Mouse (Mus musculus) stomach, embryonic 14.5 days (tissue): ENCODE results near the gene Vopp1. TPM values are rescaled to one million over a fixed set of nuclear protein-coding genes. Genes with fewer than 3 reads are reported as not detected.
"Not testable (repeated sequence)": the region's sequence is repeated elsewhere in the genome, so short reads cannot be mapped to it uniquely, and the experiment has no call there.

ENCODE experiments used
- ATAC-seq: fragments of 200-750 bp; cut with Nextera tagmentation; 2 replicates; pipeline ENCODE4 v1.8.0; 2017; ENCODE audit warnings: low read depth, moderate TSS enrichment; ENCODE audit not compliant: insufficient number of reproducible peaks, insufficient read depth, low FRiP score
- H3K27ac ChIP-seq: fragments of 300-500 bp; sonication (generic); 2 replicates; pipeline ENCODE4 v1.5.1; 2014; ENCODE audit warnings: mild to moderate bottlenecking, low read length, moderate library complexity, mixed read lengths
- H3K27me3 ChIP-seq: fragments of 300-500 bp; sonication (generic); 2 replicates; pipeline ENCODE4 v1.6.1; 2014; ENCODE audit warnings: low read length, control low read depth, mixed read lengths; ENCODE audit not compliant: control insufficient read depth, insufficient read depth
- H3K36me3 ChIP-seq: fragments of 300-500 bp; sonication (generic); 2 replicates; pipeline ENCODE4 v1.6.1; 2014; ENCODE audit warnings: mild to moderate bottlenecking, control low read depth, low read length, moderate library complexity, mixed read lengths; ENCODE audit not compliant: control insufficient read depth, insufficient read depth
- H3K4me1 ChIP-seq: fragments of 300-500 bp; sonication (generic); 2 replicates; pipeline ENCODE4 v1.6.1; 2014; ENCODE audit warnings: low read length, control low read depth, mixed read lengths; ENCODE audit not compliant: control insufficient read depth, insufficient read depth
- H3K4me2 ChIP-seq: fragments of 300-500 bp; sonication (generic); replicated peaks from 2 replicates; pipeline ENCODE4 v1.6.1; 2014; ENCODE audit warnings: low read depth, low read length, control low read depth
- H3K4me3 ChIP-seq: fragments of 300-500 bp; sonication (generic); 2 replicates; pipeline ENCODE4 v1.5.1; 2014; ENCODE audit warnings: low read depth, low read length, control low read depth
- H3K9ac ChIP-seq: fragments of 300-500 bp; sonication (generic); replicated peaks from 2 replicates; pipeline ENCODE4 v1.6.1; 2014; ENCODE audit warnings: low read depth, mild to moderate bottlenecking, control low read depth, low read length, moderate library complexity, mixed read lengths
- H3K9me3 ChIP-seq: fragments of 300-500 bp; sonication (generic); 2 replicates; pipeline ENCODE4 v1.6.1; 2016; ENCODE audit warnings: low read depth, low read length, control low read depth; ENCODE audit not compliant: control insufficient read depth
- WGBS: fragments of 180-500 bp; shearing (Covaris S2); extraction: QIAGEN DNeasy Blood & Tissue Kit; methylation state at CpG from one replicate; pipeline ENCODE4 v1.1.7; 2014; 5-methylcytosine and 5-hydroxymethylcytosine counted together
- polyA plus RNA-seq: library from polyadenylated mRNA; unstranded; fragments of >200 nt; fragmentation: Nextera tagmentation; extraction: Ambion mirVana; gene quantifications from 2 replicates; pipeline ENCODE4 v1.2.1, GENCODE M21; 2014

Gene Vopp1
- 24.4 and 26.7 TPM in 2 replicates for polyA plus RNA-seq

DNA sequence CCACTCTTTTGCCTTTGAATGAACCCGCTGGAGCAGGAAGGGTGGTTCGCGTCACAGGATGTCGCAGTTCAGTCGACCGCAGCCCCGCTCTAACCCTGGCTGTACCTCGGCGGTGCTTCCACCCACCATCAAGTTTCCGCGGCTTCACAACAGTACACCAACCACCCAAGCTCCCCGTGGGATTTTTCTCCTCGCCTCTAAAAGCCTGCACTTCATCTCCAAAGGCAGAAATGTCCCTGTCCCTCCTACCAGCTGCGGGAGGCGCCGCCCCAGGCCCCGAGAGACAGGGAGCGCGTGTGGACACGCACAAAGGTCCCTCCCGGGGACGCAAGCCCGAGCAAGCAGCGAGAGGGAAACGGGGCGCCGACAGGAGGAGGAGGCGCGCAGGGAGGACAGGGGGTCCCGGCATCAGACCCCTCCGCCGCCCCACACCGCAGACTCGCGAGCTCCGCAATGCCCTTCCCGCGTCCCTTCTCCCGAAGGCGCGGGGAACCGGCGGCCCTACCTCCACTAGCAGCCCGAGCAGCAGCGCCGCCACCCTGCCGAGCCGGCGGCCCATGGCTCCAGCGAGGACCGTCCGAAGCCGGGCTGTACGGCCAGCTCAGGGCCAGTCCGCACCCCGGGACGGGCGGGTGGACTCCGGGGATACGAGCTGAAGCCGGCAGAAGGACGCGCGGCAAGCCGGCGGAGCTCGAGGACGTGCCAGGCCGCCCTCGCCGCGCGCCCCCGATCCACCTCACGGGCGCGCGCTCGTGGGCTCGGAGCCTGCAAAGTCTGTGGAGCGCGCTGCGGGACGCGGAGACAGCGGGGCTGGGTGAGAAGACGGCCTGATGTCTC, at the start of gene Vopp1:
Vopp1 (minus strand) TSS at position 738 of the 837 bp plus-strand sequence.
- Histone ChIP-seq H3K4me2 (peak within 1 kb of the TSS; percentile 73), H3K36me3 (no peaks in the 10 kb centered on the region), H3K27me3 (no peaks in the 10 kb centered on the region), H3K4me1 (peaks cover 3% of the 10 kb centered on the region; the same call in 1 of the 2 replicates), H3K9ac (peak within 1 kb of the TSS; percentile 92), H3K27ac (peak within 1 kb of the TSS; percentile 96), H3K9me3 (no peaks in the 10 kb centered on the region), H3K4me3 (peak within 1 kb of the TSS; percentile 89)
- peak; percentile 85 for ATAC-seq
- under 1% methylated on average over 83 of the region's 87 CpGs for WGBS

GRCm38 (mm10) chr6:57859043-57860042, 34.4 kb upstream of the Vopp1 start:
- Histone ChIP-seq H3K4me3 (no peak overlapping the region), H3K9ac (no peak overlapping the region), H3K4me1 (no peaks in the 10 kb centered on the region), H3K9me3 (no peaks in the 10 kb centered on the region), H3K36me3 (no peaks in the 10 kb centered on the region), H3K4me2 (no peak overlapping the region; the same call in 1 of the 2 replicates), H3K27ac (no peak overlapping the region), H3K27me3 (no peaks in the 10 kb centered on the region)
- 46% methylated on average over 6 of the region's 6 CpGs for WGBS
- peak; percentile 79; the same call in 1 of the 2 replicates for ATAC-seq

DNA sequence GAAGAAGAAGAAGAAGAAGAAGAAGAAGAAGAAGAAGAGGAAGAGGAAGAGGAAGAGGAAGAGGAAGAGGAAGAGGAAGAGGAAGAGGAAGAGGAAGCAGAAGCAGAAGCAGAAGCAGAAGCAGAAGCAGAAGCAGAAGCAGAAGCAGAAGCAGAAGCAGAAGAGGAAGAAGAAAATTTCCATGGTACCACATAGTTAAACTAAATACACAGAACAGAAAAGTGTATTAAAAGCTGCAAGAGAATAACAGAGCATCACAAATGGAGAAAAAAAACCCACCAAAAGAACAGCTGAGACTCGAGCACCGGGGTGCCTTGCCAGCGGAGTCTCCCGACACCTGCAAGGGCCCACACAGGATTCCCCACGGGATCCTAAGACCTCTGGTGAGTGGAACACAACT, 26.2 kb upstream of the Vopp1 start:
- ATAC-seq, result not testable (repeated sequence)
- WGBS, result 89% methylated on average over 5 of the region's 5 CpGs

DNA sequence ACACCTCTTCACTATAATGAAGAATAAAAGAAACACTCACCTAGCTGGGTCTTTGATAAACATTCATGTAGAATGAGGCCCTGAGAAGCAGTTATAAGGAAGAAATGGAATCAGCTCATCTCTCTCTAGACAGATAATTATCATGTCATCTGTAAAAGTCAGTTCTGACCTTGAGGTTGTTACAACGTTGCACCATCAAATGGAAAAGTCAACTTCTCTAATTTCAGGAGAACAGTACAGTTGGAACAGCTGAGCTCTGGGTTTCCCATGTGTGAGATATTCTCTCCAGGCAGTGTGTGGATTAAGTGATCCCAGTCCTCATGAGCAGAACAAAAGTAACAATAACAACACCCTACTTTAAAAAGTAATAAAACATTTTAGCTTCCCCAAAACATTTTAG, 25.3 kb upstream of the Vopp1 start, which contains the start of gene Vmn1r21:
Vmn1r21 (minus strand) TSS at position 58 of the 400 bp plus-strand sequence.
- Histone ChIP-seq H3K4me3 (no peak within 1 kb of the TSS), H3K4me1 (no peaks in the 10 kb centered on the region), H3K36me3 (no peaks in the 10 kb centered on the region), H3K9ac (no peak within 1 kb of the TSS), H3K4me2 (no peak within 1 kb of the TSS), H3K9me3 (no peaks in the 10 kb centered on the region), H3K27me3 (no peaks in the 10 kb centered on the region), H3K27ac (no peak within 1 kb of the TSS)
- WGBS, result 52% methylated on average over 1 of the region's 1 CpGs
- no peak for ATAC-seq

More for the DNA sequence above, 26.2 kb upstream of the Vopp1 start:
- not testable (repeated sequence) for H3K27ac ChIP-seq, H3K36me3 ChIP-seq, H3K9me3 ChIP-seq, H3K4me2 ChIP-seq, H3K4me3 ChIP-seq, H3K27me3 ChIP-seq, H3K9ac ChIP-seq, H3K4me1 ChIP-seq

DNA sequence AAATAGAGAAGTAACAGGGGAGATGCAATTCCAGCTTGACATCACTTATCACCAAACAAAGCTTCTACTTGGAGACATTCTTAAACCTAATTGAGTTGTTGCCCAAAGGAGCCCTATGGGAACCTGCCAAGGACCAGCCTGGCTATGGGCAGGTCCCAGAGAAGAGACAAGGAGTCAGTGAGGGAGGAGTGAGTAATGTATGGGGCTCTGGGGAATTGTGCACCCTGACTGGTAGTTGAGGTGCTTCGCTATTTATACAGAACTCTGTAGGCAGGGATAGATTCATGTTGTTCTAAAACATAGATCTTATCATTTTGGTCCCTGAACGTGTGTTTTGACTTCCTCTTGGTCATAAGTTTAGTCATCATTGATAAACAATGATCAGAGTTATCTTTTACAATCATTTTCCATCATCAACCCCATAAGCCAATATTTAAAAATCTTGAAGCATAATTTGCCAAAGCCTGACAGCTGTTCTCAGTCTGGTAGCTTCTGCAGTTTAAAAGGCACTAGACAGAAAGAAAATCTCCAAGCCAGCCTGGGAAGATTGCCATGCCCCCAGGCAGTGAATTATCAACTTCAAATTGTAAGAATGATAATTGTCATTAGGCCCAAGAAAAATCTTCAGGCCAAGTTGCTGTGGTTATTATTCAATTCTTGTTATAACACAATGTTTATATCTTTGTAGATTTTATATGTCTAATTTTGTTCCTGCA, 14.9 kb upstream of the Vopp1 start:
- H3K9ac ChIP-seq, result no peak overlapping the region
- ATAC-seq, result no peak
- 59% methylated on average over 2 of the region's 2 CpGs for WGBS

GRCm38 (mm10) chr6:57825259-57825715, 328 bp upstream of the Vopp1 start:
- peak overlapping the region; percentile 73 for H3K4me2 ChIP-seq
- peak overlapping the region; percentile 89 for H3K4me3 ChIP-seq
- peak overlapping the region; percentile 92 for H3K9ac ChIP-seq
- WGBS, result 4% methylated on average over 5 of the region's 5 CpGs
- ATAC-seq, result peak; percentile 17
- H3K9me3 ChIP-seq, result no peaks in the 10 kb centered on the region
- peak overlapping the region; percentile 96 for H3K27ac ChIP-seq
- H3K27me3 ChIP-seq, result no peaks in the 10 kb centered on the region
- no peaks in the 10 kb centered on the region for H3K36me3 ChIP-seq
- peaks cover 3% of the 10 kb centered on the region; the same call in 1 of the 2 replicates for H3K4me1 ChIP-seq

More for the DNA sequence above, 14.9 kb upstream of the Vopp1 start:
- no peaks in the 10 kb centered on the region for H3K9me3 ChIP-seq
- no peaks in the 10 kb centered on the region for H3K27me3 ChIP-seq
- no peak overlapping the region for H3K4me3 ChIP-seq
- H3K4me2 ChIP-seq, result no peak overlapping the region
- no peak overlapping the region for H3K27ac ChIP-seq
- H3K36me3 ChIP-seq, result no peaks in the 10 kb centered on the region
- no peaks in the 10 kb centered on the region for H3K4me1 ChIP-seq

GRCm38 (mm10) chr6:57823461-57823860, 1.5 kb downstream of the Vopp1 start:
- no peak overlapping the region for H3K9ac ChIP-seq
- H3K9me3 ChIP-seq, result no peaks in the 10 kb centered on the region
- H3K36me3 ChIP-seq, result no peaks in the 10 kb centered on the region
- no peak overlapping the region for H3K27ac ChIP-seq
- ATAC-seq, result no peak
- H3K4me3 ChIP-seq, result peak overlapping the region; percentile 22; the same call in 1 of the 2 replicates
- H3K4me2 ChIP-seq, result peak overlapping the region; percentile 73
- no peaks in the 10 kb centered on the region for H3K27me3 ChIP-seq
- WGBS, result 24% methylated on average over 3 of the region's 3 CpGs
- peaks cover 3% of the 10 kb centered on the region; the same call in 1 of the 2 replicates for H3K4me1 ChIP-seq
